Mouse (Mus musculus): ENCODE data around the gene Cep350. TPM values are rescaled to one million over a fixed set of nuclear protein-coding genes. Genes with fewer than 3 reads are reported as not detected.
"Not testable (repeated sequence)": the region's sequence is repeated elsewhere in the genome, so short reads cannot be mapped to it uniquely, and the experiment has no call there.

Cep350 gene
- polyA plus RNA-seq, 1 experiment from 2014 or later = 4.4 TPM

- ATAC-seq (ENCODE audit: low read depth) = no peak
- H3K36me3 ChIP-seq (ENCODE audit: control insufficient read depth, insufficient read depth) = peaks cover 43% of the 10 kb centered on the region
- H3K27me3 ChIP-seq (ENCODE audit: control insufficient read depth, insufficient read depth, low read depth, low read length) = no peaks in the 10 kb centered on the region
- no peak overlapping the region for H3K4me3 ChIP-seq (ENCODE audit: low read depth, low read length)
- H3K4me1 ChIP-seq (ENCODE audit: control insufficient read depth, low read depth, low read length) = no peaks in the 10 kb centered on the region
- H3K9me3 ChIP-seq (replicated peaks; ENCODE audit: control insufficient read depth, low read length) = no peaks in the 10 kb centered on the region
- 83% methylated on average over 2 of the region's 2 CpGs for WGBS (ENCODE audit: insufficient replicate concordance)
- H3K27ac ChIP-seq (ENCODE audit: low read length) = no peak overlapping the region
- H3K9ac ChIP-seq (ENCODE audit: low read depth, low read length) = no peak overlapping the region
- no peak overlapping the region for H3K4me2 ChIP-seq (ENCODE audit: low read depth, low read length)
Measured at GRCm38 (mm10) chr1:155934702-155935101, 38.4 kb downstream of the Cep350 start.

- Histone ChIP-seq H3K36me3 (ENCODE audit: control insufficient read depth, insufficient read depth) (peaks cover 46% of the 10 kb centered on the region), H3K4me1 (ENCODE audit: control insufficient read depth, low read depth, low read length) (no peaks in the 10 kb centered on the region), H3K4me3 (ENCODE audit: low read depth, low read length) (no peak overlapping the region), H3K9ac (ENCODE audit: low read depth, low read length) (no peak overlapping the region), H3K4me2 (ENCODE audit: low read depth, low read length) (no peak overlapping the region), H3K9me3 (replicated peaks; ENCODE audit: control insufficient read depth, low read length) (no peaks in the 10 kb centered on the region), H3K27me3 (ENCODE audit: control insufficient read depth, insufficient read depth, low read depth, low read length) (no peaks in the 10 kb centered on the region), H3K27ac (ENCODE audit: low read length) (no peak overlapping the region)
- 72% methylated on average over 3 of the region's 3 CpGs for WGBS (ENCODE audit: insufficient replicate concordance)
- no peak for ATAC-seq (ENCODE audit: low read depth)
Measured at GRCm38 (mm10) chr1:155903561-155903960, 69.5 kb downstream of the Cep350 start.

GRCm38 (mm10) chr1:155901348-155901747 is 71.7 kb downstream of the Cep350 start:
- peaks cover 38% of the 10 kb centered on the region for H3K36me3 ChIP-seq (ENCODE audit: control insufficient read depth, insufficient read depth)
- ATAC-seq (ENCODE audit: low read depth) = no peak
- no peak overlapping the region for H3K27ac ChIP-seq (ENCODE audit: low read length)
- no peaks in the 10 kb centered on the region for H3K4me1 ChIP-seq (ENCODE audit: control insufficient read depth, low read depth, low read length)
- H3K4me3 ChIP-seq (ENCODE audit: low read depth, low read length) = no peak overlapping the region
- H3K9ac ChIP-seq (ENCODE audit: low read depth, low read length) = no peak overlapping the region
- 90% methylated on average over 8 of the region's 8 CpGs for WGBS (ENCODE audit: insufficient replicate concordance)
- H3K27me3 ChIP-seq (ENCODE audit: control insufficient read depth, insufficient read depth, low read depth, low read length) = no peaks in the 10 kb centered on the region
- no peak overlapping the region for H3K4me2 ChIP-seq (ENCODE audit: low read depth, low read length)
- H3K9me3 ChIP-seq (replicated peaks; ENCODE audit: control insufficient read depth, low read length) = no peaks in the 10 kb centered on the region

- no peak overlapping the region for H3K27ac ChIP-seq (ENCODE audit: low read length)
- WGBS (ENCODE audit: insufficient replicate concordance) = 53% methylated on average over 10 of the region's 10 CpGs
- no peak for ATAC-seq (ENCODE audit: low read depth)
- no peak overlapping the region for H3K4me2 ChIP-seq (ENCODE audit: low read depth, low read length)
- no peak overlapping the region for H3K9ac ChIP-seq (ENCODE audit: low read depth, low read length)
- no peak overlapping the region for H3K4me3 ChIP-seq (ENCODE audit: low read depth, low read length)
- no peaks in the 10 kb centered on the region for H3K9me3 ChIP-seq (replicated peaks; ENCODE audit: control insufficient read depth, low read length)
- H3K4me1 ChIP-seq (ENCODE audit: control insufficient read depth, low read depth, low read length) = no peaks in the 10 kb centered on the region; the same call in 1 of the 2 replicates
- H3K27me3 ChIP-seq (ENCODE audit: control insufficient read depth, insufficient read depth, low read depth, low read length) = no peaks in the 10 kb centered on the region
- H3K36me3 ChIP-seq (ENCODE audit: control insufficient read depth, insufficient read depth) = peaks cover 56% of the 10 kb centered on the region
Measured at GRCm38 (mm10) chr1:155894382-155894781, 78.7 kb downstream of the Cep350 start.

GRCm38 (mm10) chr1:155886846-155887245 is 86.2 kb downstream of the Cep350 start:
- Histone ChIP-seq H3K4me3 (ENCODE audit: low read depth, low read length) (no peak overlapping the region), H3K9ac (ENCODE audit: low read depth, low read length) (no peak overlapping the region), H3K9me3 (replicated peaks; ENCODE audit: control insufficient read depth, low read length) (no peaks in the 10 kb centered on the region), H3K4me2 (ENCODE audit: low read depth, low read length) (no peak overlapping the region), H3K27ac (ENCODE audit: low read length) (no peak overlapping the region), H3K4me1 (ENCODE audit: control insufficient read depth, low read depth, low read length) (peaks cover 7% of the 10 kb centered on the region), H3K27me3 (ENCODE audit: control insufficient read depth, insufficient read depth, low read depth, low read length) (no peaks in the 10 kb centered on the region), H3K36me3 (ENCODE audit: control insufficient read depth, insufficient read depth) (peaks cover 43% of the 10 kb centered on the region)
- peak; percentile 52 for ATAC-seq (ENCODE audit: low read depth)
- 63% methylated on average over 2 of the region's 2 CpGs for WGBS (ENCODE audit: insufficient replicate concordance)

- 22% methylated on average over 3 of the region's 3 CpGs for WGBS (ENCODE audit: insufficient replicate concordance)
- Histone ChIP-seq H3K36me3 (ENCODE audit: control insufficient read depth, insufficient read depth) (peaks cover 34% of the 10 kb centered on the region), H3K27ac (ENCODE audit: low read length) (peak overlapping the region; percentile 69)
- H3K4me3 ChIP-seq (ENCODE audit: low read depth, low read length); H3K9ac ChIP-seq (ENCODE audit: low read depth, low read length); H3K4me2 ChIP-seq (ENCODE audit: low read depth, low read length); H3K4me1 ChIP-seq (ENCODE audit: control insufficient read depth, low read depth, low read length); H3K27me3 ChIP-seq (ENCODE audit: control insufficient read depth, insufficient read depth, low read depth, low read length); H3K9me3 ChIP-seq (replicated peaks; ENCODE audit: control insufficient read depth, low read length): not testable (repeated sequence)
- peak; percentile 61 for ATAC-seq (ENCODE audit: low read depth)
Measured at GRCm38 (mm10) chr1:155882646-155883231, 90.3 kb downstream of the Cep350 start.

GRCm38 (mm10) chr1:155879596-155879995 is 93.5 kb downstream of the Cep350 start:
- Histone ChIP-seq H3K4me2 (ENCODE audit: low read depth, low read length) (no peak overlapping the region), H3K9ac (ENCODE audit: low read depth, low read length) (no peak overlapping the region), H3K9me3 (replicated peaks; ENCODE audit: control insufficient read depth, low read length) (no peaks in the 10 kb centered on the region), H3K4me1 (ENCODE audit: control insufficient read depth, low read depth, low read length) (peaks cover 10% of the 10 kb centered on the region), H3K27me3 (ENCODE audit: control insufficient read depth, insufficient read depth, low read depth, low read length) (no peaks in the 10 kb centered on the region), H3K4me3 (ENCODE audit: low read depth, low read length) (no peak overlapping the region), H3K27ac (ENCODE audit: low read length) (no peak overlapping the region), H3K36me3 (ENCODE audit: control insufficient read depth, insufficient read depth) (peaks cover 32% of the 10 kb centered on the region)
- WGBS (ENCODE audit: insufficient replicate concordance) = 83% methylated on average over 3 of the region's 3 CpGs
- no peak for ATAC-seq (ENCODE audit: low read depth)

GRCm38 (mm10) chr1:155862967-155863366 is 110.1 kb downstream of the Cep350 start:
- Histone ChIP-seq H3K4me3 (ENCODE audit: low read depth, low read length) (no peak overlapping the region), H3K4me1 (ENCODE audit: control insufficient read depth, low read depth, low read length) (no peaks in the 10 kb centered on the region), H3K4me2 (ENCODE audit: low read depth, low read length) (no peak overlapping the region), H3K9ac (ENCODE audit: low read depth, low read length) (no peak overlapping the region), H3K9me3 (replicated peaks; ENCODE audit: control insufficient read depth, low read length) (no peaks in the 10 kb centered on the region), H3K36me3 (ENCODE audit: control insufficient read depth, insufficient read depth) (peaks cover 47% of the 10 kb centered on the region), H3K27me3 (ENCODE audit: control insufficient read depth, insufficient read depth, low read depth, low read length) (no peaks in the 10 kb centered on the region), H3K27ac (ENCODE audit: low read length) (no peak overlapping the region)
- 35% methylated on average over 4 of the region's 4 CpGs for WGBS (ENCODE audit: insufficient replicate concordance)
- no peak for ATAC-seq (ENCODE audit: low read depth)

- no peak overlapping the region for H3K4me3 ChIP-seq (ENCODE audit: low read depth, low read length)
- H3K9ac ChIP-seq (ENCODE audit: low read depth, low read length) = no peak overlapping the region
- peaks cover 25% of the 10 kb centered on the region for H3K36me3 ChIP-seq (ENCODE audit: control insufficient read depth, insufficient read depth)
- H3K4me2 ChIP-seq (ENCODE audit: low read depth, low read length) = no peak overlapping the region
- no peaks in the 10 kb centered on the region for H3K9me3 ChIP-seq (replicated peaks; ENCODE audit: control insufficient read depth, low read length)
- H3K4me1 ChIP-seq (ENCODE audit: control insufficient read depth, low read depth, low read length) = peaks cover 8% of the 10 kb centered on the region
- no peak overlapping the region for H3K27ac ChIP-seq (ENCODE audit: low read length)
- 0 out of 2 replicates have a peak, but pooled peaks have one; percentile 21 for ATAC-seq (ENCODE audit: low read depth)
- 76% methylated on average over 7 of the region's 7 CpGs for WGBS (ENCODE audit: insufficient replicate concordance)
- H3K27me3 ChIP-seq (ENCODE audit: control insufficient read depth, insufficient read depth, low read depth, low read length) = no peaks in the 10 kb centered on the region
Measured at GRCm38 (mm10) chr1:155854926-155855702, 117.9 kb downstream of the Cep350 start.
